Mouse (Mus musculus) midbrain, embryonic 11.5 days (tissue): ENCODE data around the gene Fra10ac1. TPM values are rescaled to one million over a fixed set of nuclear protein-coding genes. Genes with fewer than 3 reads are reported as not detected.

Source experiments
- ATAC-seq: fragments of 200-750 bp; cut with Nextera tagmentation; 2 replicates; pipeline ENCODE4 v1.8.0; 2017; ENCODE audit warnings: moderate TSS enrichment, moderate library complexity; ENCODE audit not compliant: low FRiP score
- DNase-seq: peaks from one replicate; pipeline ENCODE4 v3.0.0; 2015; ENCODE audit warnings: low spot score; ENCODE audit errors: missing footprints
- H3K27ac ChIP-seq: fragments of 300-500 bp; sonication (generic); 2 replicates; pipeline ENCODE4 v1.5.1; 2014; ENCODE audit warnings: low read depth, low read length
- H3K27me3 ChIP-seq: fragments of 300-500 bp; sonication (generic); 2 replicates; pipeline ENCODE4 v1.6.1; 2014; ENCODE audit warnings: mild to moderate bottlenecking, low read length, moderate library complexity, mixed read lengths; ENCODE audit not compliant: control insufficient read depth, insufficient read depth
- H3K36me3 ChIP-seq: fragments of 300-500 bp; sonication (generic); 2 replicates; pipeline ENCODE4 v1.6.1; 2014; ENCODE audit warnings: mild to moderate bottlenecking, low read length, moderate library complexity, mixed read lengths; ENCODE audit not compliant: control insufficient read depth, insufficient read depth
- H3K4me1 ChIP-seq: fragments of 300-500 bp; sonication (generic); 2 replicates; pipeline ENCODE4 v1.6.1; 2014; ENCODE audit warnings: low read length; ENCODE audit not compliant: control insufficient read depth, insufficient read depth
- H3K4me2 ChIP-seq: fragments of 300-500 bp; sonication (generic); 2 replicates; pipeline ENCODE4 v1.6.1; 2014; ENCODE audit warnings: mild to moderate bottlenecking, moderate library complexity
- H3K4me3 ChIP-seq: fragments of 300-500 bp; sonication (generic); 2 replicates; pipeline ENCODE4 v1.5.1; 2014; ENCODE audit warnings: low read depth, low read length
- H3K9ac ChIP-seq: fragments of 300-500 bp; sonication (generic); 2 replicates; pipeline ENCODE4 v1.6.1; 2014; ENCODE audit warnings: low read length
- H3K9me3 ChIP-seq: fragments of 300-500 bp; sonication (generic); 2 replicates; pipeline ENCODE4 v1.6.1; 2016; ENCODE audit warnings: low read length; ENCODE audit not compliant: control insufficient read depth
- WGBS: fragments of 180-500 bp; shearing (Covaris S2); extraction: QIAGEN DNeasy Blood & Tissue Kit; methylation state at CpG from one replicate; pipeline ENCODE4 v1.1.7; 2014; 5-methylcytosine and 5-hydroxymethylcytosine counted together
- polyA plus RNA-seq: library from polyadenylated mRNA; unstranded; fragments of >200 nt; fragmentation: Nextera tagmentation; extraction: Ambion mirVana; gene quantifications from 2 replicates; pipeline ENCODE4 v1.2.1, GENCODE M21; 2014

Fra10ac1 gene
- polyA plus RNA-seq, result 45.7 and 47.5 TPM in 2 replicates

DNA sequence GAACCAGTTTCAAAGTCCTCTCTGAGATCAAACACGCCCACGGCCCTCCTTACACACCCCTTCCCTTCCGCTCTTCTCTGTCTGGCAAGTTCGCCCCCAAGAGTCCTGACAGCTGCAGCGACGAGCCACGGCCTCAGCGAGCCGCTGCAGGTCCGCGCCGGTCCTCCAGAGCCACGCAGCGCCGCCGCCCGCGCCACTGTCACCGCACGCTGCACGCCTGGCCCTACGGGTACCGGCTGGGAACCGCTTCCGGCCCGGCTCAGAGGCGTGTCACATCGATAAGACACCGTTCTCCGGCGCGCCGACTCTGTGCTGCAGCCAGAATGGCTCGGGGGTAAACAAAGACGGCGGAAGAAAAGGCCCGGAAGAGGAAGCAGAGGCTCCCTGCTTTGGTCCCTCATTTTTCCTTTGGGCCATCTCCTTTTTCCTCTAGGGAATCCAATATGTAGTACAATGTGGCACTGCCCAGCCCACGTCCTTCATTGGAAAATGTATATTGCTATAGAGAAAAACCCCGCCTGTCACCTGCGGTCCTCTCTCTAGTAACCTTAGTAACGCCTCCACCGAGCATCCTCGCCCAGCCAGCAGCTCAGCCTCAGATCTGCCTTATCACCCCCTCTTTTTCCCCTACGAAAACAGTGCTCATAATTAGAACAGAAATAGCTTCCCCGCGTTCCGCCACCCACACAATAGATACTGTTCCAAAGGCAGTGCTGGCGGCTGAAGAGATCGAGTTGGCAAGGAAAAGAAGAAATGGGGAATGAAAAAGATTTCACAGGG lies at the start of gene Fra10ac1:
Gene Fra10ac1, minus strand, starts transcription at position 252 of the 780 bp plus-strand sequence.
- peak; percentile 98 for ATAC-seq
- H3K27ac ChIP-seq, result peak within 1 kb of the TSS; percentile 90
- peak; percentile 99 for DNase-seq
- peak within 1 kb of the TSS; percentile 40 for H3K4me3 ChIP-seq
- no peaks in the 10 kb centered on the region for H3K27me3 ChIP-seq
- under 1% methylated on average over 49 of the region's 49 CpGs for WGBS
- peak within 1 kb of the TSS; percentile 73 for H3K4me2 ChIP-seq
- H3K4me1 ChIP-seq, result peaks cover 5% of the 10 kb centered on the region
- H3K9me3 ChIP-seq, result no peaks in the 10 kb centered on the region; the same call in 1 of the 2 replicates
- peak within 1 kb of the TSS; percentile 55 for H3K9ac ChIP-seq
- H3K36me3 ChIP-seq, result no peaks in the 10 kb centered on the region

DNA sequence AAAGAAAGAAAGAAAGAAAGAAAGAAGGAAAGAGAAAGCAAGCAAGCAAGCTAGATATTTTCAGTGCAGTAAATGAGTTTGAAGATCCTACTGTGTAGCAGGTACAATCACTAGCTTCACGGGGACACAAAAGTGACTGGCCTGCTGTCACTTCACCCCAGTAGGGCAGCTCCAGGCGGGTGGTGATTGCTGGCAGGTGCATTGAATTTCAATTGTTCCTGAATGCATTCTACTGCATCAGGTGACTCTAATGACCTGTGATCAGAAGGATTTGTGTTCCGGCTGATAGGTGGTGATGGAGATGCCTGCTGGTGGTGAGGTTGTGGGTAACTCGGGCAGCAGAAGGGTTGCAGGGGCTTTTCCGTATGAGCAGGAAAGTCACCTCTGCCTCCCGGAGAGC lies 47.1 kb upstream of the Fra10ac1 start:
- ATAC-seq (no peak), DNase-seq (peak; percentile 77)
- no peak overlapping the region for H3K4me3 ChIP-seq
- H3K9ac ChIP-seq, result no peak overlapping the region
- no peaks in the 10 kb centered on the region for H3K27me3 ChIP-seq
- no peaks in the 10 kb centered on the region for H3K9me3 ChIP-seq
- H3K27ac ChIP-seq, result no peak overlapping the region
- WGBS, result 51% methylated on average over 6 of the region's 6 CpGs
- no peaks in the 10 kb centered on the region for H3K4me1 ChIP-seq
- H3K36me3 ChIP-seq, result no peaks in the 10 kb centered on the region
- no peak overlapping the region for H3K4me2 ChIP-seq

DNA sequence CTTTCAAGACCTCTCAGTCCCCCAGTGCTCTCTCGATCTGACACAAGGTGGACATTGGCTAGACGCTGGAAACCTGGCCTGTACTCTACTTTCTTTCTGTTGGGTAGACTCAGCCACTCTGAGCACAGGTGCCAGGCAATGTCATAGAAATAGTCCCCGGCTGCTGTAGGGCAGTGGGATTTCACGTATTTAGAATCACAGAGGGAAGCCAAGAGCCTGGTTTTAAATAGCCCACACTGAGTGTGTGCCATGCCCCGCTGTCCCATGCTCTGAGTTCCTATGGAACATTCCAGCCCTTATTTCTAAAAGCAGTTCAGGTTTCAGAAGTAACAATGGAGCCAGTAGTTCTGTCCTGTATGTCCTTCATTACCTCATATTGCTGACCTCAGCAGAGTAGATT lies 43.5 kb upstream of the Fra10ac1 start:
- no peaks in the 10 kb centered on the region for H3K36me3 ChIP-seq
- H3K4me1 ChIP-seq, result peaks cover 8% of the 10 kb centered on the region
- WGBS, result 88% methylated on average over 5 of the region's 5 CpGs
- ATAC-seq, result no peak
- no peaks in the 10 kb centered on the region for H3K9me3 ChIP-seq
- H3K4me2 ChIP-seq, result no peak overlapping the region
- H3K4me3 ChIP-seq, result no peak overlapping the region
- DNase-seq, result no peak
- no peak overlapping the region for H3K27ac ChIP-seq
- no peak overlapping the region for H3K9ac ChIP-seq
- H3K27me3 ChIP-seq, result peaks cover 2% of the 10 kb centered on the region; the same call in 1 of the 2 replicates

DNA sequence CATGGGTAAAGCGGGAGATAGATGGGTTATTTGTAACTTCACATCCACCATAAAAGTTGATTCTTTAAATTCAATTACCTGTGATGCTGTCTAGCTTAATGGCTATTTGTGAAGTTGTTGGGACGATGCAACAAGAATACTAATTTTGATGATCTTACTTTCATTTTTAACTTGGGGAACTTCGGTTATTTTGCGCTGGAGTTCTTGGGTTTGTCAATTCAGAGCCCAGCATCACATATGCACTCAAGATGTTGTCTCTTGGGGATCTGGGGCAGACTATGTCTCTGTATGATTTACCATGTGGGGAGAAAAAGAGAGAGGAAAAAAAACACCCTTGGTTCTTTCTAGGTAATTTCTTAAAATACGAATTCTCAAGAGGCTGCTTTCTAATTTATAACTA lies 41.8 kb upstream of the Fra10ac1 start:
- H3K4me2 ChIP-seq, result no peak overlapping the region
- peaks cover 2% of the 10 kb centered on the region; the same call in 1 of the 2 replicates for H3K27me3 ChIP-seq
- H3K9ac ChIP-seq, result no peak overlapping the region
- 84% methylated on average over 5 of the region's 5 CpGs for WGBS
- H3K27ac ChIP-seq, result no peak overlapping the region
- DNase-seq (no peak), ATAC-seq (no peak)
- H3K4me1 ChIP-seq, result peaks cover 8% of the 10 kb centered on the region
- no peak overlapping the region for H3K4me3 ChIP-seq
- H3K36me3 ChIP-seq, result no peaks in the 10 kb centered on the region
- H3K9me3 ChIP-seq, result no peaks in the 10 kb centered on the region

DNA sequence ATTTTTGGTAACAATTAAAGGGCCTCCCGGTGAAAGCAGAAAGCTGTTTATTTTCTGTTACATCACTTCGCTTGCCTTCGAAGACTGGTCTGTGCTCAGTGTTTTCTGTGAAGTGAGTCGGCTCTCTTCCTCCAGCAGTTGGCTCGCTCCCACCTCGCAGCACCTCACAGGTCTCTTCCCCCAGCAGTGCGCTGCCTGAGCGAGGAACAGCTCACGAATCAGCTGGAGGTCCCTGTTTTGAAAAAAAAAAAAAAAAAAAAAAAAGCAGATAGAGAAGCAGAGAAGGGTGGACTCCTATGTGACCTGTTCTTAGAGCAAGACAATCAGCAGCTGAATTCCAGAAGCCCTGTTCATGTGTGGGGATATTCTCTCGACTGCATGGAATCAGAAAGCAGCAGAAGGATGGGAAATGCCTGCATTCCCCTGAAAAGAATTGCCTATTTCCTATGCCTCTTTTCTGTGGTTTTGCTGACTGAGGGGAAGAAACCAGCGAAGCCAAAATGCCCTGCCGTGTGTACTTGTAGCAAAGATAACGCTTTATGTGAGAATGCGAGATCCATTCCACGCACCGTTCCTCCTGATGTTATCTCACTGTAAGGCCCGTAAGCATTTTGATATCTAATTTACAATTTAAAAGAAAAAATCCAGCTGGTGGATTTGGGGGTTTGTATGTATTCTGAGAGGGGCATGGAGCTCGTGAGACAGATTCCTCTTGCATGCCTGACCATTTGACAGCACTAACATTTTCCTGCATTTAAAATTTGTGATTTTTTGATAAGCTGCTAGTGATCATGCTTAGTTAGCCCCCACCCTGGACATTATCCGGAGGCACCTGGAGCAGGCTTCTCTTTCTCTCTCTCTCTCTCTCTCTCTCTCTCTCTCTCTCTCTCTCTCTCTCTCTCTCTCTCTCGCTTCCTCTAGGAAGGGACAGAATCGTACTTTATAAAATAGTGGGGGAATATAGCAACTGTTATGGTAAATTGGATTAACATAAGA lies 40.8 kb upstream of the Fra10ac1 start, which contains the start of gene Lgi1:
Gene Lgi1, plus strand, starts transcription at position 32 of the 996 bp plus-strand sequence.
- 20% methylated on average over 21 of the region's 21 CpGs for WGBS
- DNase-seq, result peak; percentile 85

DNA sequence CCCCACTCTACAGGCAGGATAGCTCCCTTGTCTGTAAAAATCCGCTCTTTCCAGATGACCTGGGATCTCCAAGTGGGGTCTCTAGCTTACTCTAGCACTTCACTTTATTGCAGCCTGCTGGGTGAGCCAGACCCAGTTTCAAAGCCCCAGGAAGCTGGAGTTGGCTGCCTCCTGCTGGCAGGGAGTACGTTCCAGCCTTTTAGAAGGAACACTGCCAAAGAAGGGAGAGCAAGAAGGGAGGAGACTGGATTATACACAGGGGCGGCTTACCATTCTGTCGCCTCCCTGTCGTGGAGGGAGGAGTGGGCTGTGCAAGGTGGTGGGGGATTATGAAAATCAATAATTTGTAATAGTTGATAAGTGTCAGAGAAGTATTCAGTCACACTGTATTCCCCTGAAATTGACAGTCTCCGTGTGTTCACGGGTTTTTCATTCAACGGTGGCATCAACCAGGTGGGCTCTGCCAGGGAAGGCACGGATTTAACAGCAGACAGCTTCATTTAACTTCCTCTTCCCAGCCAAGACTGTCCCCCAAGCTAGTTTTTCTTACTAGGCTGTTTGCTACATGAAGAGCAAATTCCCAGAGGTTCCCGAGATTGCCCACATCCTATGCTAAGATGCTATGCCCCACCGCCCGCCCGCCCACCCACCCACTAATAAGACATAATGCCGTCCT lies 40.0 kb upstream of the Fra10ac1 start:
- Histone ChIP-seq H3K36me3 (no peaks in the 10 kb centered on the region), H3K9ac (no peak overlapping the region; the same call in 1 of the 2 replicates), H3K4me2 (peak overlapping the region; percentile 41), H3K4me1 (peaks cover 8% of the 10 kb centered on the region), H3K27ac (no peak overlapping the region), H3K4me3 (peak overlapping the region; percentile 18), H3K9me3 (no peaks in the 10 kb centered on the region), H3K27me3 (peaks cover 2% of the 10 kb centered on the region; the same call in 1 of the 2 replicates)
- DNase-seq (peak; percentile 91), ATAC-seq (peak; percentile 58; the same call in 1 of the 2 replicates)
- WGBS, result 13% methylated on average over 14 of the region's 14 CpGs

More for the DNA sequence above, 40.8 kb upstream of the Fra10ac1 start, which contains the start of gene Lgi1:
- Histone ChIP-seq H3K4me2 (peak within 1 kb of the TSS; percentile 41), H3K27me3 (peaks cover 2% of the 10 kb centered on the region; the same call in 1 of the 2 replicates), H3K36me3 (no peaks in the 10 kb centered on the region), H3K27ac (no peak within 1 kb of the TSS; the same call in 1 of the 2 replicates), H3K9me3 (no peaks in the 10 kb centered on the region), H3K4me3 (peak within 1 kb of the TSS; percentile 18), H3K9ac (peak within 1 kb of the TSS; percentile 36), H3K4me1 (peaks cover 8% of the 10 kb centered on the region)
- ATAC-seq, result peak; percentile 27; the same call in 1 of the 2 replicates

DNA sequence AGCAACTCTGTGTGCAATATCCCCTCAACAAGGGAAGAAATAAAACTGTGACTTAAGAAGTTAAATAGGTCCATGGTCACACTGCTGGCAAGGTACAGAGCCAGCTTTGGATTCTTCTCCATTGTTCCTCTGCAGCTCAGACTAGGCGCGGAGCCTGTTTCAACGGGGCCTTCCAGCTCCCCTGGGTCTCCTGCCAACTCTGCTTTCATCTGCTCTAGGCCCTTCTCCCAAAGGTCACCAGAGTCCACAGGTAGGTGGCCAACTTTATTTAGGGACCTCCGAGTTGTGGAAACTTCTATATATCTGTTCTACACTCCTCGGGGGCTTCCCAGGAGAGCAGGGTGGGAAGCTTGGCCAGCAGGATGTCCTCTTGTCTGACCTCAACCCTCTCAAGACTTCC lies 37.4 kb upstream of the Fra10ac1 start:
- Histone ChIP-seq H3K4me3 (no peak overlapping the region), H3K27ac (no peak overlapping the region), H3K36me3 (no peaks in the 10 kb centered on the region), H3K27me3 (peaks cover 2% of the 10 kb centered on the region; the same call in 1 of the 2 replicates), H3K4me1 (peaks cover 8% of the 10 kb centered on the region), H3K9me3 (no peaks in the 10 kb centered on the region), H3K9ac (no peak overlapping the region), H3K4me2 (no peak overlapping the region)
- DNase-seq (peak; percentile 17), ATAC-seq (no peak)
- 83% methylated on average over 5 of the region's 5 CpGs for WGBS

DNA sequence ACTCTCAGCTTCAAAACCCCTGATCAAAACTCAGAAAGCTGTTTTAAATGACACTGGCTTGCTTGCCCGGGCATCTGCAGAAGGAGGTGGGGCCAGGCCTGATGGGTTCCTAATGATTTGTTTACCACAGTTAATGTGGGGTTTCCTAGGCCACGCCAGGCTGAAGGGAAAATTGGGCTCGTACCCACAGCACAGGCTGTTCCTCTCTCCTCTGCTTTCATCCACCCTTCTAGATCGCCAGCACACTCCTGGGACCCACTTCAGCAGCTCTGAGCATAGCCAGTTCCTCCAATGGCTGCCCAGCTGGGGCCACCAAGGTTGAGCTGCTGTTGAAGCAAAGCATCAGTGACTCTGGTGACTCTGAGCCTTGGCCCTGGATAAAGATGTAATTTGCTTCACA lies 36.4 kb upstream of the Fra10ac1 start:
- no peak overlapping the region for H3K9ac ChIP-seq
- peaks cover 8% of the 10 kb centered on the region for H3K4me1 ChIP-seq
- H3K4me3 ChIP-seq, result no peak overlapping the region
- DNase-seq (peak; percentile 10), ATAC-seq (no peak)
- no peaks in the 10 kb centered on the region for H3K9me3 ChIP-seq
- H3K27ac ChIP-seq, result no peak overlapping the region
- H3K4me2 ChIP-seq, result no peak overlapping the region
- peaks cover 2% of the 10 kb centered on the region; the same call in 1 of the 2 replicates for H3K27me3 ChIP-seq
- WGBS, result 77% methylated on average over 4 of the region's 4 CpGs
- no peaks in the 10 kb centered on the region for H3K36me3 ChIP-seq
